Mouse (Mus musculus) midbrain, embryonic 15.5 days (tissue): ENCODE data around the gene Snx8. TPM values are rescaled to one million over a fixed set of nuclear protein-coding genes. Genes with fewer than 3 reads are reported as not detected.

Experiments used
- microRNA-seq: library from miRNA; unstranded; fragments of <30 nt; microRNA quantifications from one replicate; pipeline ENCODE4, GENCODE M21; 2016
- polyA plus RNA-seq: library from polyadenylated mRNA; unstranded; fragments of >200 nt; fragmentation: Nextera tagmentation; extraction: Ambion mirVana; gene quantifications from 2 replicates; pipeline ENCODE4 v1.2.1, GENCODE M21; 2015

Snx8 gene
- polyA plus RNA-seq, 1 experiment from 2014 or later: 40.5 TPM

Small RNA genes within 50 kb of the gene (microRNA-seq; reads per million reads assigned to microRNA genes)
- 1.1 reads per million for gene Mir7038

Other genes starting within 250 kb of the Snx8 start
- 35.4 and 37.2 TPM in 2 replicates for gene Mad1l1, start 67.7 kb downstream of the Snx8 start, polyA plus RNA-seq
- 22.3 and 23.4 TPM in 2 replicates for gene Nudt1, start 67.6 kb downstream of the Snx8 start, polyA plus RNA-seq
- 21.8 and 21.9 TPM in 2 replicates for gene Mrm2, start 57.4 kb downstream of the Snx8 start, polyA plus RNA-seq
- 78.4 and 91.4 TPM in 2 replicates for gene Eif3b, start 30.1 kb upstream of the Snx8 start, polyA plus RNA-seq
- not detected in 2 replicates for gene Gm4869, start 56.4 kb upstream of the Snx8 start, polyA plus RNA-seq
- gene Chst12, start 116.3 kb upstream of the Snx8 start, polyA plus RNA-seq: 24.7 and 25.1 TPM in 2 replicates
- 0.41 TPM in 1 of 2 replicates, not detected in the other for gene Grifin, start 175.8 kb upstream of the Snx8 start, polyA plus RNA-seq
- 20.4 and 21.8 TPM in 2 replicates for gene Lfng, start 218.1 kb upstream of the Snx8 start, polyA plus RNA-seq